Mouse (Mus musculus): ENCODE data around the gene Chst11. TPM values are rescaled to one million over a fixed set of nuclear protein-coding genes. Genes with fewer than 3 reads are reported as not detected.
"Not testable (repeated sequence)": the region's sequence is repeated elsewhere in the genome, so short reads cannot be mapped to it uniquely, and the experiment has no call there.

Chst11 gene
- total and polyA plus RNA-seq, 3 experiments = 3.1 to 10.6 TPM; not detected in 1

GRCm38 (mm10) chr10:83119016-83119415, 133.7 kb downstream of the Chst11 start:
- no peaks in the 10 kb centered on the region for H3K9me3 ChIP-seq (replicated peaks; ENCODE audit: insufficient read depth, low read length)
- no peaks in the 10 kb centered on the region for H3K36me3 ChIP-seq (ENCODE audit: control insufficient read depth in 1 of 2, insufficient read depth in 2 of 2, low read length in 2 of 2)
- DNase-seq (ENCODE audit: low read depth, low spot score) = no peak
- H3K27me3 ChIP-seq (ENCODE audit: control insufficient read depth in 1 of 2, insufficient read depth in 2 of 2, low read length in 2 of 2) = no peaks in the 10 kb centered on the region
- no peaks in the 10 kb centered on the region for H3K79me2 ChIP-seq (ENCODE audit: control insufficient read depth, insufficient read depth, low read length, poor library complexity)
- TF ChIP-seq MAZ (IDR thresholded peaks at IDR 0.05; ENCODE audit: low read depth, low read length) = no peak
- no peak for TF ChIP-seq CHD2 (IDR thresholded peaks at IDR 0.05; ENCODE audit: low read length)
- no peak for TF ChIP-seq ZKSCAN1 (IDR thresholded peaks at IDR 0.05; ENCODE audit: low read depth, low read length)
- TF ChIP-seq EP300 (IDR thresholded peaks at IDR 0.05; ENCODE audit: low read depth in 1 of 2, low read length in 2 of 2) = no peak
- TF ChIP-seq MXI1 (IDR thresholded peaks at IDR 0.05; ENCODE audit: low read depth, low read length) = no peak
- TF ChIP-seq JUND (IDR thresholded peaks at IDR 0.05; ENCODE audit: low read depth, low read length) = no peak
- no peak for TF ChIP-seq SMC3 (IDR thresholded peaks at IDR 0.05; ENCODE audit: low read depth, low read length)
- TF ChIP-seq ZMIZ1 (IDR thresholded peaks at IDR 0.05; ENCODE audit: low read depth, low read length) = no peak
- no peak for TF ChIP-seq MAFK (IDR thresholded peaks at IDR 0.05; ENCODE audit: borderline replicate concordance, low read depth, low read length)
- no peak for TF ChIP-seq GABPA (IDR thresholded peaks at IDR 0.05; ENCODE audit: low read depth, low read length)
- TF ChIP-seq POLR2A (IDR thresholded peaks at IDR 0.05; ENCODE audit: control insufficient read depth in 1 of 2, insufficient read depth in 1 of 2, low read depth in 1 of 2, low read length in 2 of 2, poor library complexity in 1 of 2) = no peak
- TF ChIP-seq UBTF (IDR thresholded peaks at IDR 0.05; ENCODE audit: borderline replicate concordance, insufficient read depth, low read depth, low read length) = no peak
- no peak for TF ChIP-seq NELFE (IDR thresholded peaks at IDR 0.05; ENCODE audit: low read depth, low read length)
- TF ChIP-seq CHD1 (IDR thresholded peaks at IDR 0.05; ENCODE audit: low read depth, low read length) = no peak
- no peak for TF ChIP-seq MEF2A (IDR thresholded peaks at IDR 0.05; ENCODE audit: extremely low read depth, insufficient replicate concordance, low read depth, low read length, poor library complexity, severe bottlenecking)
- no peak for TF ChIP-seq TCF12 (IDR thresholded peaks at IDR 0.05; ENCODE audit: low read depth, low read length)
- no peaks in the 10 kb centered on the region for H3K4me1 ChIP-seq (ENCODE audit: control insufficient read depth in 1 of 2, insufficient read depth in 2 of 2, low read length in 2 of 2)
- no peak overlapping the region for H3K9ac ChIP-seq (ENCODE audit: control insufficient read depth, low read depth, low read length, poor library complexity, severe bottlenecking)
- H3K4me3 ChIP-seq (ENCODE audit: control insufficient read depth in 1 of 2, insufficient read depth in 1 of 2, low read depth in 2 of 2, low read length in 2 of 2) = no peak overlapping the region
- H3K27ac ChIP-seq (ENCODE audit: control insufficient read depth, low read depth, low read length) = no peak overlapping the region

GRCm38 (mm10) chr10:83119461-83119860, 134.2 kb downstream of the Chst11 start:
- DNase-seq (ENCODE audit: low read depth, low spot score); H3K9me3 ChIP-seq (replicated peaks; ENCODE audit: insufficient read depth, low read length); H3K79me2 ChIP-seq (ENCODE audit: control insufficient read depth, insufficient read depth, low read length, poor library complexity); H3K27ac ChIP-seq (ENCODE audit: control insufficient read depth, low read depth, low read length); H3K27me3 ChIP-seq (ENCODE audit: control insufficient read depth in 1 of 2, insufficient read depth in 2 of 2, low read length in 2 of 2); H3K36me3 ChIP-seq (ENCODE audit: control insufficient read depth in 1 of 2, insufficient read depth in 2 of 2, low read length in 2 of 2); H3K4me1 ChIP-seq (ENCODE audit: control insufficient read depth in 1 of 2, insufficient read depth in 2 of 2, low read length in 2 of 2); H3K9ac ChIP-seq (ENCODE audit: control insufficient read depth, low read depth, low read length, poor library complexity, severe bottlenecking); H3K4me3 ChIP-seq (ENCODE audit: control insufficient read depth in 1 of 2, insufficient read depth in 1 of 2, low read depth in 2 of 2, low read length in 2 of 2): not testable (repeated sequence)
